Mouse (Mus musculus): Measurements from ENCODE around the gene Mmd. TPM values are rescaled to one million over a fixed set of nuclear protein-coding genes. Genes with fewer than 3 reads are reported as not detected.
A peak's percentile ranks its signal among the peaks of the same experiment; 100 is the strongest.

Gene Mmd
- polyA plus RNA-seq (2016; fragmentation: Nextera tagmentation; extraction: Ambion mirVana), result 44.3 and 55.9 TPM in 2 replicates

DNA sequence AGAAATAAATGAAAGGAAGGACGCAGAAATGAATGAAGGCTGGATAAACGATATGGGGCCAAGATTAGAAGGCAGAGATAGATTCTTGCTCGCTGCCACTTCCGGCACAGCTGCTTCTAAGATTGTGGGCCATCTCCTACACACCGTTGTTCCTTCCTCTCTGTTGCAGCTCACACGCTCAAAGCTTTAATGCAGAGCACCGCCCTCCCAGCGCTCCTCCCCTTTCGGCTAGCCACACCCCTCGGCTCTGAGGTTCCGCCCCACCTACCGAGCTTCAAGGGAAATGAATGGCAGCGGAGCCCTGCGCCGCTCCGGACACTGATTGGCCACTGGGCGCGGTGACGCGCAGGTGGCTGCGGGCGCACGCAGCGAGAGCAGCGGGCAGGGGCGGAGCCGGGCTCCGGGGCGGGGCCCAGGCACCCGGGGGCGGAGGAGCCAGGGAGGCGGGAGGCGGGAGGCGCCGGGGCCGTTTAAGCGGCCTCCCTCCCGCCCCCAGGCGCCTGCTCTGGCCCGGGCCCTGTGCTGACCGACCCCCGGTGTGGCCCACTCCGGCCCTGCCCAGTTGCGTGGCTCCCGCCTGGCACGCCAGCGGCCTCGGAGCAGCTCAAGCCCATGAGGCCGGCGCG, at the start of gene Mmd:
Gene Mmd (plus strand): TSS at position 432 of the 626 bp plus-strand sequence.
- peaks cover 33% of the 10 kb centered on the region for H3K4me1 ChIP-seq (replicated peaks)
- peak within 1 kb of the TSS; percentile 88 for H3K4me3 ChIP-seq
- H3K9me3 ChIP-seq, result no peaks in the 10 kb centered on the region
- H3K27me3 ChIP-seq (ENCODE audit: insufficient read depth, poor library complexity, severe bottlenecking), result no peaks in the 10 kb centered on the region
- under 1% methylated on average over 51 of the region's 51 CpGs for WGBS
- peak within 1 kb of the TSS; percentile 97 for H3K27ac ChIP-seq
- peaks cover 6% of the 10 kb centered on the region; the same call in 1 of the 2 replicates for H3K36me3 ChIP-seq
- peak; percentile 97 for DNase-seq (ENCODE audit: low spot score)

DNA sequence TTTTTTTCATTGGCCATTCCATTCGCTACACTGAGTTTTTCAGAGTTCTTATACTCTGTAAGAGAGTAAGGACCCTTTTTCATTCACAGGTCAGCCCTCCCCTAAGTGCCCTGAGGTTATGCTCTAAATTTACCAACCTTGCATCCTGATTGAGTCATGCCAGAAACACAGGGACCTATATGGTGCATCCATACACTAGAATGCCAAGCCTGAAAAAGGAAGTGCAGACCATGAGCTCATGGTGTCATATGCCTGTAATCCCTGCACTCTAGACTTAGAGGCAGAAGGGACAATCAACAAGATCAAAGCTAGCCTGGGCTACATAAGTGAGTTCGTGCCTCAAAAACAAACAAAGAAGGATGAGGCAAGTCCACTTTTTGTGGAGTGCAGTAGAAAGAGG, 48.4 kb upstream of the Mmd start:
- Histone ChIP-seq H3K4me1 (replicated peaks) (peaks cover 4% of the 10 kb centered on the region; the same call in 1 of the 2 replicates), H3K27ac (no peak overlapping the region), H3K36me3 (no peaks in the 10 kb centered on the region), H3K4me3 (no peak overlapping the region), H3K27me3 (ENCODE audit: insufficient read depth, poor library complexity, severe bottlenecking) (no peaks in the 10 kb centered on the region), H3K9me3 (no peaks in the 10 kb centered on the region)
- no peak for DNase-seq (ENCODE audit: low spot score)
- WGBS, result 88% methylated on average over 2 of the region's 2 CpGs

GRCm38 (mm10) chr11:90214246-90214645, 35.0 kb upstream of the Mmd start:
- WGBS, result 52% methylated on average over 7 of the region's 7 CpGs
- peaks cover 4% of the 10 kb centered on the region for H3K4me1 ChIP-seq (replicated peaks)
- no peak for DNase-seq (ENCODE audit: low spot score)
- H3K27me3 ChIP-seq (ENCODE audit: insufficient read depth, poor library complexity, severe bottlenecking), result no peaks in the 10 kb centered on the region
- no peak overlapping the region for H3K27ac ChIP-seq
- no peak overlapping the region for H3K4me3 ChIP-seq
- H3K36me3 ChIP-seq, result no peaks in the 10 kb centered on the region
- no peaks in the 10 kb centered on the region for H3K9me3 ChIP-seq

DNA sequence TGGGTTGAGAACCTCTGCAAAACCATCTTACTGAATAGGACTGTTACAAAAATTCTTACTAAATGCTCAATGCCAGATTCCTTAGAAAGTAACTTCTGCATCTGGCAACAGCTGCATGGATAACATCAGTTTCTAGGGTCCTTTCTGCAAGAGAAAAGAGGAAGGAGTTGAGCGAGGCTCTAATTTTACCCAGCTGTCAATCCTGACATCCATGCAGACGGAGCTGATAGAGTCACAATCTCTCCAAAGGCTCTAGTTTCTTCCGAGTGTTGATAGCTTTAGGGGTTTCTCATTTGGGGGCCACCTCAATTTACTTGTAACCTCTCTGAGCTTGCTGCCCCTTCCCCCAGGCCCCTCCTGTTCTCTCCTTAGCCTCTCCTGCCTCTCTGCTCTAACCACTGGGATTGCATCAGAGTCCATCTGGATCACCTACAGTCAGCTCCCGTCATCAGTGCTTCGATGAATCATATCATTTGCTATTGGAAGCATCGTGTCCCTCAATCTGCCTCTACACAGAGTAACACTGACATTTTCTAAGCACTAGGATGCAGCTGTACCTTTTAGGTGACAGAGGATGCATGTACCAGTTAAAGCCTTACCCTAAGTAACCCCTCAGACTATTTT, 29.1 kb upstream of the Mmd start:
- Histone ChIP-seq H3K4me3 (no peak overlapping the region), H3K4me1 (replicated peaks) (peaks cover 9% of the 10 kb centered on the region), H3K27ac (peak overlapping the region; percentile 23), H3K36me3 (no peaks in the 10 kb centered on the region), H3K9me3 (no peaks in the 10 kb centered on the region), H3K27me3 (ENCODE audit: insufficient read depth, poor library complexity, severe bottlenecking) (no peaks in the 10 kb centered on the region)
- 72% methylated on average over 6 of the region's 6 CpGs for WGBS
- no peak for DNase-seq (ENCODE audit: low spot score)

DNA sequence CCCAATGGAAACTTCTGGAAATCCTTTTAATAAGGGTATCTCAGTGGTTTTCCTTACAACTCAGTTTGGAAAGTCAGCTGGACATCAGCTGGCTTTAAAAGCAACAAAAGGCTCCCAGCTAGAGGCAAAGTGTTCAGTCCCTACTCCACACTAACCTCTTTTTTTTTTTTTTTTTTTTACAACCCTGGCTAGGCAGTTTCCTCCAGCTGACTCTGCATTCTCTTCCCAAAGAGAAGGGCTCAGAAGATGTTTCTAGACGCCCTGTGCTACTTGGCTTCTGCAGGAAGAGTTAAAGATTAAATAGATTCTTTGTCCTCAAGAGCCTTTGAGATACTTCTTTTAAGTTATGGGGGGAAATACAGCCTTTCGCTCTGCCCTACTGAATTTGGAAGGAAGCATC, 28.5 kb upstream of the Mmd start:
- no peaks in the 10 kb centered on the region for H3K9me3 ChIP-seq
- H3K4me1 ChIP-seq (replicated peaks), result peaks cover 13% of the 10 kb centered on the region
- H3K4me3 ChIP-seq, result no peak overlapping the region
- no peak for DNase-seq (ENCODE audit: low spot score)
- 36% methylated on average over 2 of the region's 2 CpGs for whole genome bisulfite sequencing
- peak overlapping the region; percentile 23; the same call in 1 of the 2 replicates for H3K27ac ChIP-seq
- H3K36me3 ChIP-seq, result no peaks in the 10 kb centered on the region
- H3K27me3 ChIP-seq (ENCODE audit: insufficient read depth, poor library complexity, severe bottlenecking), result no peaks in the 10 kb centered on the region

DNA sequence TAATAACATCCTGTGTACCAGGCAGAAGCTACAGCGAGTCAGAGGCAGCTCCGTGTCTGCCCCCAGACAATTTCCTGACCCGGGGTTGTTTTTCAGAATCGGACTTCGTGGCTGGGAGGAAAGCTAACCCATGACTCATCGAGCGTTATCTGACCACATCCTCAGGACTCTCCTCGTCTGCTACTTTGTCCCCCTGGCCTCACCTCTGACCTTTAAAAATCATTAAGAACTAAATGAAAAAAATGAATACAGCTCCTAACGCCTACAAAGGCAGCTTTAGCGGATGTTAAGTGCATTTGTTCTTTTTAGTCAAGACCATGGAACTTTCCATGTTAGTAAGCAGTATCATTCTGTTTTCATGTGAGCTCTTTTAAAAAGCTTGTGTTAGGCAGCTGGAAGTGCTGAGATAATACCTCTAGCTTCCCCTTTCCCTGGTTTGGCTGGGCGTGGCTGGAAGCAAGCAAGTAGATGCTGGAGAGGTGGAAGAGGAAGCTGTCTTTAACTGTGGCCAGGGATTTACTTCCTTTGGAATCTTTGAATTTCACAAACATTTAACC, 24.3 kb upstream of the Mmd start:
- Histone ChIP-seq H3K27me3 (ENCODE audit: insufficient read depth, poor library complexity, severe bottlenecking) (no peaks in the 10 kb centered on the region), H3K9me3 (no peaks in the 10 kb centered on the region), H3K36me3 (no peaks in the 10 kb centered on the region), H3K4me3 (no peak overlapping the region), H3K27ac (no peak overlapping the region), H3K4me1 (replicated peaks) (peaks cover 20% of the 10 kb centered on the region)
- 71% methylated on average over 11 of the region's 11 CpGs for WGBS
- DNase-seq (ENCODE audit: low spot score), result no peak

DNA sequence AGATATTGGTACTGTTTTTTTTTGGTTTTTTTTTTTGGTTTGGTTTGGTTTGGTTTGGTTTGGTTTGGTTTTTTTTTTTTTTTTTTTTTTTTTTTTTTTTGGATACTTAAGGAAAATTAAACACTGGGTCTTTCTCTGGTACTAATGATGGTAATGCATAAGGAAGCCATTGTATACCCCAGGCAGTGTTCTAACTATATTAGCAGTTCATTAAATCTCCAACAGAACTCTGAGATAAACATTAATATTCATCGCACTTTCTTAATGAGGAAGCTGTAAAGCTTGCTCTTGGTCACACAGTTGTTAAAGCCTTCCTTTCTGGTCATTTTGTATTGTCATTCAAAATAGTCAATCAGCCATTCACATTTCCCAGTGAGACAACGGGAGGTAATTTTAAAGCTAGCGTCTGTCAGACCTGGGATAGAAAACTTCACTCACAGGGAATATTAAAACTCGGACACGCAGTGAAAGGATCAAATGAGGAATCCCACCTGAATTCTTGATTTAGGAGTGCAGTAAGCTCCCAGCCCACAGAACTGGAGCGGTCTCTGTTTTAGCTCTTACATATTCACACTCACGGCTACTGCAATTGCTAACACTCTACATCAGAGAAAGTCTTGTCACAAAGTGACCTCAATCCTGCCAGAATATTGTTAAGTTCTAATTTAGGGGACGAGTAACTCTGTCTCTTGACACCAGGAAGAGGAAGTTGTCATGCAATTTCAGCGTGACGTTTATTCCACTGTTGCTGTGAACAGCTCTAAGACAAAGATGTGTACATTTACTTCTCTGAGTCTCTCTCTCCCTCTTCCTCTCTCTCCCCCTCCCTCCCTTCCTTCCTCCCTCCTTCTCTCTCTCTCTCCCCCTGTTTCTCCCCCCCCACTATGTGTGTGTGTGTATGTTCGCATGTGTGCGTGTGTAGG, 22.0 kb upstream of the Mmd start:
- H3K27me3 ChIP-seq (ENCODE audit: insufficient read depth, poor library complexity, severe bottlenecking), result no peaks in the 10 kb centered on the region
- H3K4me3 ChIP-seq, result no peak overlapping the region
- DNase-seq (ENCODE audit: low spot score), result no peak
- H3K4me1 ChIP-seq (replicated peaks), result peaks cover 16% of the 10 kb centered on the region; the same call in 1 of the 2 replicates
- no peak overlapping the region for H3K27ac ChIP-seq
- no peaks in the 10 kb centered on the region for H3K36me3 ChIP-seq
- 68% methylated on average over 12 of the region's 12 CpGs for WGBS
- no peaks in the 10 kb centered on the region for H3K9me3 ChIP-seq

DNA sequence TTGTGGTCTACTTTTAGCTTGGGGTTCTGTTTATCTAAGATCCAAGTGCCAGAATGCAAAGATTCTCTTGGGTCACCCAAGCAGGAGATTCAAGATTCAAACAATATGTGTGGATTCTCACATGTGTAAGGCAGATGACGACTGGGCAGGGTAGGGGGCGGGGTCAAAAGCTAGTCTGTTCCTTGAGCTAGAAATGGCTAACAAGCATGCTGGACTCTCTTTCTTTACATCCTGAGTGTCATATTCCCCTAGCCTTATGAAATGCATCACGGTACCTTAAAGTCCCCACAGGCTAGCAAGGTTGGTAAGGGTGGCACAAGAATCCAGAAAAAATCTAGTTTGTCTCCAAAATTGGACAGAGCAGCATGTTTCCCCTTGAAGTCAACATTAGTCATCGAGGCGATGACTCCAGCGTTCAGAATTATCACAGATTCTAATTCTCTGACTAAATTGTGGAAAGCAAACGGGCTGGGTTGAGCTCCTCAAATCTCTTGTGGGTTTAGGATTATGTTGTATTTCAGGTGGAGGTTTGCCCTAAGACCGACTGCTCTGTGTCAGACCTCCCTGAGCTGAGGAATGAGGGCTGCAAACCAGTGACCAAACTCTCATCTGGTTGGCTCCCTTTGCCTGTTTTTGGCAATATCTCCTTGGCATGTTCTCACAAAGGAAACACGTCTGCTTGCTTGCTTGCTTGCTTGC, 20.9 kb upstream of the Mmd start:
- Histone ChIP-seq H3K27ac (no peak overlapping the region), H3K27me3 (ENCODE audit: insufficient read depth, poor library complexity, severe bottlenecking) (no peaks in the 10 kb centered on the region), H3K36me3 (no peaks in the 10 kb centered on the region), H3K4me1 (replicated peaks) (peaks cover 16% of the 10 kb centered on the region; the same call in 1 of the 2 replicates), H3K9me3 (no peaks in the 10 kb centered on the region), H3K4me3 (no peak overlapping the region)
- WGBS, result 89% methylated on average over 9 of the region's 9 CpGs
- no peak for DNase-seq (ENCODE audit: low spot score)

GRCm38 (mm10) chr11:90229800-90230199, 19.5 kb upstream of the Mmd start:
- H3K36me3 ChIP-seq, result no peaks in the 10 kb centered on the region
- no peaks in the 10 kb centered on the region for H3K27me3 ChIP-seq (ENCODE audit: insufficient read depth, poor library complexity, severe bottlenecking)
- DNase-seq (ENCODE audit: low spot score), result no peak
- no peak overlapping the region for H3K27ac ChIP-seq
- no peaks in the 10 kb centered on the region for H3K9me3 ChIP-seq
- peaks cover 16% of the 10 kb centered on the region; the same call in 1 of the 2 replicates for H3K4me1 ChIP-seq (replicated peaks)
- H3K4me3 ChIP-seq, result no peak overlapping the region

DNA sequence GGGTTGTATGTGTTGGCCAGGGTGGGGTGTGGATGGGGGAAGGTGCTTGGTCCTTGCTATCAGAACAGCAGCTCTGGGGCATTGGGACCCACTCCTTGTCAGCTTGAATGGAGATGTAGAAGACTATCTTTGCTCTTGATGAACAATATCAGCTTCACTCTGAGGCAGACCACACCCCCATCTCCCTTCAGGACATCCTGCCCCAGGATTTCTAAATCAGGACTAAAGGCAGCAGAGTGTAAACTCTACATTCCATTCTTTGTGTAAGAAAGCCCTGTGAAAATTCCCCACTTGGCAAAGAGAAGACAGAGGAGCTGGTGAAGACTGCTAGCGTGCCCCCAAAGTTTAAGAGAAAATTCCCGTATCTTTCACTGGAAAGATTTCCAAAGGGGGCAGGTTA, 18.6 kb upstream of the Mmd start:
- H3K9me3 ChIP-seq, result no peaks in the 10 kb centered on the region
- H3K27ac ChIP-seq, result no peak overlapping the region
- H3K4me3 ChIP-seq, result no peak overlapping the region
- 71% methylated on average over 2 of the region's 2 CpGs for WGBS
- no peaks in the 10 kb centered on the region for H3K36me3 ChIP-seq
- peaks cover 12% of the 10 kb centered on the region; the same call in 1 of the 2 replicates for H3K4me1 ChIP-seq (replicated peaks)
- H3K27me3 ChIP-seq (ENCODE audit: insufficient read depth, poor library complexity, severe bottlenecking), result no peaks in the 10 kb centered on the region
- DNase-seq (ENCODE audit: low spot score), result no peak

DNA sequence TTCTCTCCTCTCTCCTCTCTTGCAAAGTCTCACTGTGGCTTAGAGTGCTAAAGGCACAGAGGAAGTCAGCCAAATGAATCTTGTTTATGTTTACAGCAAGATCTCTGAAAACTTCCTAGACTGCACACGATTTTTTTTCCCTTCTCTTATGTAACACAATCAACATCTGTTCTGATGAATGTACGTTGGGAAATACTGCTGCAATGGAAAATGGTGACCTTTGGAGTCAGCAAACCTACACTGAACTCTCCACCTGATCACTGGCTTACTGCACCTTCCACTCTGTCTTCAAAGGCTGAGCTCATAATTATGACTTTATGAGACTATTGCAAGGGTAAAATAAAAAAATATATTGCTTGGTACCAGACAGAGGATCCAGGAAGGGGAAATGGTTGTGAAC, 17.6 kb upstream of the Mmd start:
- Histone ChIP-seq H3K36me3 (no peaks in the 10 kb centered on the region), H3K4me3 (no peak overlapping the region), H3K4me1 (replicated peaks) (peaks cover 9% of the 10 kb centered on the region; the same call in 1 of the 2 replicates), H3K27me3 (ENCODE audit: insufficient read depth, poor library complexity, severe bottlenecking) (no peaks in the 10 kb centered on the region), H3K27ac (no peak overlapping the region), H3K9me3 (no peaks in the 10 kb centered on the region)
- 70% methylated on average over 2 of the region's 2 CpGs for whole genome bisulfite sequencing
- DNase-seq (ENCODE audit: low spot score), result no peak

DNA sequence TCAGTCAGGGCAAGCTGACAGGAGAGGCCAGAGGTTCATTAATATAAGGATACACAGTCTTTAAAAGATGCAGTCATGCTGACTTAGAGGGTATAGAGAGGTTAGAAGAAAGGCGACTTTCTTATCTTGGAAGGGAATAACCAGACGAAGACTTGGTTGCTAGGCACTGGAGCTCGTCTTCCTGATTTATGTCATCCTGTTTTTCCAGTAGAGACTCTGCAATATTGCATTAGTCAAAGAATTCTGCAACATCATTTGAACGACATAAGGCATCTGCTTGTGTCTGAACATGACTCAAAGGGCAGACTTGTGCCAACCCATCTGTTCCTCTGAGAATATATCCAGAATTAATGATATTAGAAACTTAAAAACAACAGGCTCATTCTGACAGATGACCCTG, 16.6 kb upstream of the Mmd start:
- 72% methylated on average over 4 of the region's 4 CpGs for WGBS
- H3K36me3 ChIP-seq, result no peaks in the 10 kb centered on the region
- H3K9me3 ChIP-seq, result no peaks in the 10 kb centered on the region
- no peak overlapping the region for H3K4me3 ChIP-seq
- no peaks in the 10 kb centered on the region for H3K27me3 ChIP-seq (ENCODE audit: insufficient read depth, poor library complexity, severe bottlenecking)
- H3K27ac ChIP-seq, result no peak overlapping the region
- peaks cover 8% of the 10 kb centered on the region for H3K4me1 ChIP-seq (replicated peaks)
- no peak for DNase-seq (ENCODE audit: low spot score)
